Mouse (Mus musculus) hindbrain, embryonic 12.5 days (tissue): ENCODE measurements around the gene Gm3636. TPM values are rescaled to one million over a fixed set of nuclear protein-coding genes. Genes with fewer than 3 reads are reported as not detected.
"Not testable (repeated sequence)": the region's sequence is repeated elsewhere in the genome, so short reads cannot be mapped to it uniquely, and the experiment has no call there.

Source experiments
- ATAC-seq: fragments of 200-750 bp; cut with Nextera tagmentation; 2 replicates; pipeline ENCODE4 v1.8.0; 2017; ENCODE audit warnings: moderate TSS enrichment; ENCODE audit not compliant: low FRiP score
- H3K27ac ChIP-seq: fragments of 300-500 bp; sonication (generic); 2 replicates; pipeline ENCODE4 v1.5.1; 2016; ENCODE audit warnings: mild to moderate bottlenecking
- H3K27me3 ChIP-seq: fragments of 300-500 bp; sonication (generic); 2 replicates; pipeline ENCODE4 v1.6.1; 2016; ENCODE audit warnings: mild to moderate bottlenecking
- H3K36me3 ChIP-seq: fragments of 300-500 bp; sonication (generic); 2 replicates; pipeline ENCODE4 v1.6.1; 2016; ENCODE audit warnings: mild to moderate bottlenecking
- H3K4me1 ChIP-seq: fragments of 300-500 bp; sonication (generic); 2 replicates; pipeline ENCODE4 v1.6.1; 2016
- H3K4me2 ChIP-seq: fragments of 300-500 bp; sonication (generic); replicated peaks from 2 replicates; pipeline ENCODE4 v1.6.1; 2016; ENCODE audit warnings: mild to moderate bottlenecking
- H3K4me3 ChIP-seq: fragments of 300-500 bp; sonication (generic); 2 replicates; pipeline ENCODE4 v1.5.1; 2016; ENCODE audit warnings: mild to moderate bottlenecking
- H3K9ac ChIP-seq: fragments of 300-500 bp; sonication (generic); 2 replicates; pipeline ENCODE4 v1.6.1; 2016; ENCODE audit warnings: mild to moderate bottlenecking, moderate library complexity
- H3K9me3 ChIP-seq: fragments of 300-500 bp; sonication (generic); replicated peaks from 2 replicates; pipeline ENCODE4 v1.6.1; 2016; ENCODE audit warnings: mild to moderate bottlenecking
- WGBS: fragments of 180-500 bp; shearing (Covaris S2); methylation state at CpG from one replicate; pipeline ENCODE4 v1.1.7; 2016; 5-methylcytosine and 5-hydroxymethylcytosine counted together
- polyA plus RNA-seq: library from polyadenylated mRNA; unstranded; fragments of >200 nt; fragmentation: Nextera tagmentation; extraction: Ambion mirVana; gene quantifications from 2 replicates; pipeline ENCODE4 v1.2.1, GENCODE M21; 2016

The Gm3636 gene
- polyA plus RNA-seq = 8.2 and 8.6 TPM in 2 replicates

GRCm38 (mm10) chr14:6742232-6742631 lies at the start of gene Gm3636:
TSS of gene Gm3636 (minus strand) at chr14:6742332.
- H3K4me1 ChIP-seq, H3K27me3 ChIP-seq, H3K9ac ChIP-seq, H3K4me2 ChIP-seq, H3K27ac ChIP-seq, H3K4me3 ChIP-seq, ATAC-seq, H3K36me3 ChIP-seq, H3K9me3 ChIP-seq: not testable (repeated sequence)
- no CpG with 5 or more reads among the region's 2 CpGs for WGBS

- not testable (repeated sequence) for H3K4me3 ChIP-seq, ATAC-seq, H3K27ac ChIP-seq, H3K9me3 ChIP-seq, H3K36me3 ChIP-seq, H3K4me1 ChIP-seq, H3K27me3 ChIP-seq, H3K4me2 ChIP-seq, H3K9ac ChIP-seq
- WGBS = 92% methylated on average over 1 of the region's 1 CpGs
Measured at GRCm38 (mm10) chr14:6774311-6774710, 32.2 kb upstream of the Gm3636 start, which contains the start of gene Gm8362. TSS of gene Gm8362 (minus strand) at chr14:6774411.

GRCm38 (mm10) chr14:6757231-6757536 lies 15.1 kb upstream of the Gm3636 start:
- not testable (repeated sequence) for H3K9me3 ChIP-seq, H3K9ac ChIP-seq, H3K4me1 ChIP-seq, H3K27me3 ChIP-seq, ATAC-seq, H3K27ac ChIP-seq, H3K36me3 ChIP-seq
- Histone ChIP-seq H3K4me3 (peak overlapping the region; percentile 43), H3K4me2 (peak overlapping the region; percentile 50)
- 2% methylated on average over 5 of the region's 13 CpGs for WGBS

- H3K36me3 ChIP-seq, ATAC-seq, H3K4me1 ChIP-seq, H3K27me3 ChIP-seq, H3K9me3 ChIP-seq, H3K27ac ChIP-seq: not testable (repeated sequence)
- peak overlapping the region; percentile 50 for H3K4me2 ChIP-seq
- peak overlapping the region; percentile 43 for H3K4me3 ChIP-seq
- peak overlapping the region; percentile 57 for H3K9ac ChIP-seq
- 2% methylated on average over 30 of the region's 67 CpGs for WGBS
Measured at GRCm38 (mm10) chr14:6756384-6757230, 14.5 kb upstream of the Gm3636 start.

GRCm38 (mm10) chr14:6720151-6720550 lies 22.0 kb downstream of the Gm3636 start, which contains the start of gene Gm8050:
TSS of gene Gm8050 (minus strand) at chr14:6720251.
- not testable (repeated sequence) for H3K4me2 ChIP-seq, H3K36me3 ChIP-seq, H3K9me3 ChIP-seq, H3K27me3 ChIP-seq, H3K4me3 ChIP-seq, H3K27ac ChIP-seq, ATAC-seq, H3K4me1 ChIP-seq, H3K9ac ChIP-seq
- WGBS = 60% methylated on average over 1 of the region's 2 CpGs

Other genes starting within 250 kb of the Gm3636 start
- not detected in 2 replicates for gene Gm8356, start 205.0 kb downstream of the Gm3636 start, polyA plus RNA-seq
- 0.21 and 0.42 TPM in 2 replicates for gene Gm3629, start 151.7 kb downstream of the Gm3636 start, polyA plus RNA-seq
- not detected in 2 replicates for gene Gm3460, start 119.9 kb downstream of the Gm3636 start, polyA plus RNA-seq
- not detected in 2 replicates for gene Gm10251, start 58.2 kb downstream of the Gm3636 start, polyA plus RNA-seq
- gene Gm8050, start 22.1 kb downstream of the Gm3636 start, polyA plus RNA-seq = not detected in 2 replicates
- not detected in 2 replicates for gene Gm8362, start 32.1 kb upstream of the Gm3636 start, polyA plus RNA-seq
- not detected in 2 replicates for gene Gm3642, start 98.0 kb upstream of the Gm3636 start, polyA plus RNA-seq
- 3.8 and 3.9 TPM in 2 replicates for gene Gm3667, start 147.6 kb upstream of the Gm3636 start, polyA plus RNA-seq
- not detected in 2 replicates for gene Gm6356, start 231.5 kb upstream of the Gm3636 start, polyA plus RNA-seq